Mouse (Mus musculus) liver, embryonic 12.5 days (tissue): ENCODE results near the gene Dbndd1. TPM values are rescaled to one million over a fixed set of nuclear protein-coding genes. Genes with fewer than 3 reads are reported as not detected.

Experiments
- ATAC-seq: fragments of 200-750 bp; cut with Nextera tagmentation; 2 replicates; pipeline ENCODE4 v1.8.0; 2017; ENCODE audit warnings: moderate number of reproducible peaks, mild to moderate bottlenecking, moderate library complexity
- H3K27ac ChIP-seq: fragments of 300-500 bp; sonication (generic); 2 replicates; pipeline ENCODE4 v1.5.1; 2016; ENCODE audit warnings: mild to moderate bottlenecking
- H3K27me3 ChIP-seq: fragments of 300-500 bp; sonication (generic); replicated peaks from 2 replicates; pipeline ENCODE4 v1.6.1; 2016; ENCODE audit warnings: mild to moderate bottlenecking, moderate library complexity
- H3K36me3 ChIP-seq: fragments of 300-500 bp; sonication (generic); 2 replicates; pipeline ENCODE4 v1.6.1; 2016; ENCODE audit warnings: mild to moderate bottlenecking, moderate library complexity
- H3K4me1 ChIP-seq: fragments of 300-500 bp; sonication (generic); 2 replicates; pipeline ENCODE4 v1.6.1; 2016
- H3K4me2 ChIP-seq: fragments of 300-500 bp; sonication (generic); 2 replicates; pipeline ENCODE4 v1.6.1; 2016; ENCODE audit warnings: mild to moderate bottlenecking, moderate library complexity
- H3K4me3 ChIP-seq: fragments of 300-500 bp; sonication (generic); 2 replicates; pipeline ENCODE4 v1.5.1; 2016; ENCODE audit warnings: mild to moderate bottlenecking, moderate library complexity
- H3K9ac ChIP-seq: fragments of 300-500 bp; sonication (generic); 2 replicates; pipeline ENCODE4 v1.6.1; 2016; ENCODE audit warnings: mild to moderate bottlenecking, moderate library complexity
- H3K9me3 ChIP-seq: fragments of 300-500 bp; sonication (generic); replicated peaks from 2 replicates; pipeline ENCODE4 v1.6.1; 2016; ENCODE audit warnings: mild to moderate bottlenecking, moderate library complexity
- WGBS: fragments of 180-500 bp; shearing (Covaris S2); methylation state at CpG from one replicate; pipeline ENCODE4 v1.1.7; 2016; ENCODE audit not compliant: insufficient replicate concordance; 5-methylcytosine and 5-hydroxymethylcytosine counted together
- polyA plus RNA-seq: library from polyadenylated mRNA; unstranded; fragments of >200 nt; fragmentation: Nextera tagmentation; extraction: Ambion mirVana; gene quantifications from 2 replicates; pipeline ENCODE4 v1.2.1, GENCODE M21; 2016

The Dbndd1 gene
- polyA plus RNA-seq, 1 experiment from 2014 or later: 0.56 TPM

DNA sequence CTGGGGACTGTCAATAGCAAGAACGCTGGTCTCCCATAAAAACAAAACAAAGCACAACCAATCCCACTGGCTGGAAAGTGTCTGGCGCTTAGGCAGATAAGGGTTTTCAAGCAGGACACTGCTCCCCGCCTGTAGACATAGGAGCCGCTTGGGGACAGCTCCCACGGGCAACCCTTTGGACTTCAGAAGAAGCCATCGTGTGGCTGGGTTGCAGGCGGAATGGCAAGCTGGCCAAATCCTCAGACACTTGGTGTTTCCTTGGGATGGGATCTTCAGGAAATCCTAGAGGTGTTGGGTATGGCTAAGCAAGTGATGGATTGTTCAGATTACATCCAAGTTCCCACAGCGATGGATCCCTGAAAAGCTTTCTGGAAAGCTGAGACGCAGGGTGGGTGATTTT is 1.1 kb downstream of the Dbndd1 start:
- Histone ChIP-seq H3K27ac (no peak overlapping the region), H3K36me3 (peaks cover 2% of the 10 kb centered on the region; the same call in 1 of the 2 replicates), H3K27me3 (peaks cover 73% of the 10 kb centered on the region), H3K4me3 (peak overlapping the region; percentile 58; the same call in 1 of the 2 replicates), H3K9ac (no peak overlapping the region), H3K9me3 (no peaks in the 10 kb centered on the region), H3K4me2 (peak overlapping the region; percentile 81), H3K4me1 (peaks cover 27% of the 10 kb centered on the region)
- 6% methylated on average over 9 of the region's 9 CpGs for WGBS
- no peak for ATAC-seq

DNA sequence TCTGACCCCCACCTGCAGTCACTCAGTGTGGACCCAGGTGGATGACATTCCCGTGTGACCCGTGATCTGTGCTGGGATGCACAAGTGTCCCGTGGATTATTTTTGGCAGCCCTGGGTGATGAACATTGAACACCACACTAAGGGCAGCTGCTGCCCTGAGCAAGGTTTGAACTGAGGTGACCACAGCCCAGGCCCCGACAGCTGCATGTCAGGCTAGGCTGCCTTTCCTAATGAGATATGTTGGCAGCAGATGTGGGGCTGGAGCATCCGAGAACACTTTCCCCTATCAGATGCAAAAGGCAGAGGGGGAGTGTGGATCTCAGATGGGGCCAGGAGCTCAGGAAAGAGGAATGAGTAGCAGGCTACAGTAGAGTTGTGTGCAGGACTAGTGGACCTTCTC is 4.4 kb downstream of the Dbndd1 start:
- no peaks in the 10 kb centered on the region for H3K9me3 ChIP-seq
- peaks cover 23% of the 10 kb centered on the region for H3K36me3 ChIP-seq
- H3K9ac ChIP-seq: no peak overlapping the region
- H3K4me2 ChIP-seq: no peak overlapping the region
- H3K4me1 ChIP-seq: peaks cover 20% of the 10 kb centered on the region
- WGBS: 62% methylated on average over 5 of the region's 5 CpGs
- no peak for ATAC-seq
- peaks cover 50% of the 10 kb centered on the region for H3K27me3 ChIP-seq
- no peak overlapping the region for H3K27ac ChIP-seq
- no peak overlapping the region for H3K4me3 ChIP-seq

GRCm38 (mm10) chr8:123507153-123507552 is 8.1 kb downstream of the Dbndd1 start:
- 38% methylated on average over 5 of the region's 5 CpGs for WGBS
- H3K4me2 ChIP-seq: no peak overlapping the region
- H3K4me3 ChIP-seq: no peak overlapping the region
- H3K9ac ChIP-seq: no peak overlapping the region
- H3K4me1 ChIP-seq: peaks cover 4% of the 10 kb centered on the region; the same call in 1 of the 2 replicates
- H3K27me3 ChIP-seq: peaks cover 14% of the 10 kb centered on the region
- ATAC-seq: peak; percentile 42; the same call in 1 of the 2 replicates
- H3K36me3 ChIP-seq: peaks cover 60% of the 10 kb centered on the region
- H3K9me3 ChIP-seq: no peaks in the 10 kb centered on the region
- no peak overlapping the region for H3K27ac ChIP-seq

GRCm38 (mm10) chr8:123505695-123506094 is 9.6 kb downstream of the Dbndd1 start:
- Histone ChIP-seq H3K36me3 (peaks cover 74% of the 10 kb centered on the region), H3K4me3 (no peak overlapping the region), H3K4me1 (peaks cover 4% of the 10 kb centered on the region; the same call in 1 of the 2 replicates), H3K9me3 (no peaks in the 10 kb centered on the region), H3K27ac (no peak overlapping the region), H3K27me3 (peaks cover 4% of the 10 kb centered on the region; the same call in 1 of the 2 replicates), H3K9ac (no peak overlapping the region), H3K4me2 (no peak overlapping the region)
- no peak for ATAC-seq
- 83% methylated on average over 9 of the region's 9 CpGs for WGBS

- WGBS: 77% methylated on average over 4 of the region's 4 CpGs
- Histone ChIP-seq H3K36me3 (peaks cover 78% of the 10 kb centered on the region), H3K9me3 (no peaks in the 10 kb centered on the region), H3K9ac (no peak overlapping the region), H3K4me1 (peaks cover 4% of the 10 kb centered on the region; the same call in 1 of the 2 replicates), H3K27ac (no peak overlapping the region), H3K4me3 (no peak overlapping the region), H3K4me2 (no peak overlapping the region), H3K27me3 (no peaks in the 10 kb centered on the region)
- ATAC-seq: no peak
These were observed 10.0 kb downstream of the Dbndd1 start for GRCm38 (mm10) chr8:123505267-123505666.

DNA sequence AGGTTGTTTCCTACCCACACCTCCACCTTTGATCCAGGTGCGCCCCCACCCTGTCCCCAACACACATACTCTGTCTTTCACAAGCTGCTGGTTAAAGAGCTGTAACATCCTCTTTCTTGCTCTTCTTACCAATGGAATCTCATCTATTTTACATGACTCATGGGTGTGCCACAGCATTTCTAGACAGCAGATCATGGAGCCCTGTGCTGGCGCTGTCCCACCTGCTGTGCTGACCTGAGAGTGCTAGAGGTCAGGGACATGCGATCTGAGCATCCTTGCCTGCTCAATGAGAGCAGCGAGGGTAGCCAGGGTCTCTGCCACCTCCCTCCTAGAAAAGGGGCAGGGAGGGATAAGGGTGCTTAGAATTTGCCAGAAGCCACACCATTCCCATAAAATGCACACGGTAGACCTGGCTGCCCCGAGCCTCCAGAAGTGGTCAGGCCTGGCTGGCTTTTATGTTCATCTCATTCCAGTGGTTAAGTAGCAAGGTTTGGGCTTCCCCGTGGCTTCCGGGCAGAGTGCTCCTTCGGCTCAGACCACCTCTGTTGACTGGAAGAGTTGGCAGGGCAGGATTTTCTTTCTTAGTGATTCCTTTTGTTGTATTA is 10.6 kb downstream of the Dbndd1 start:
- Histone ChIP-seq H3K27ac (no peak overlapping the region), H3K27me3 (no peaks in the 10 kb centered on the region), H3K4me3 (no peak overlapping the region), H3K36me3 (peaks cover 84% of the 10 kb centered on the region), H3K4me1 (peaks cover 4% of the 10 kb centered on the region; the same call in 1 of the 2 replicates), H3K9me3 (no peaks in the 10 kb centered on the region), H3K9ac (no peak overlapping the region), H3K4me2 (no peak overlapping the region)
- ATAC-seq: no peak
- WGBS: 86% methylated on average over 9 of the region's 9 CpGs

- peaks cover 88% of the 10 kb centered on the region for H3K36me3 ChIP-seq
- 94% methylated on average over 6 of the region's 6 CpGs for WGBS
- ATAC-seq: no peak
- H3K9ac ChIP-seq: no peak overlapping the region
- H3K4me1 ChIP-seq: peaks cover 4% of the 10 kb centered on the region; the same call in 1 of the 2 replicates
- H3K27ac ChIP-seq: no peak overlapping the region
- H3K27me3 ChIP-seq: no peaks in the 10 kb centered on the region
- no peak overlapping the region for H3K4me2 ChIP-seq
- no peaks in the 10 kb centered on the region for H3K9me3 ChIP-seq
- no peak overlapping the region for H3K4me3 ChIP-seq
These were observed 11.3 kb downstream of the Dbndd1 start for GRCm38 (mm10) chr8:123503801-123504467.

DNA sequence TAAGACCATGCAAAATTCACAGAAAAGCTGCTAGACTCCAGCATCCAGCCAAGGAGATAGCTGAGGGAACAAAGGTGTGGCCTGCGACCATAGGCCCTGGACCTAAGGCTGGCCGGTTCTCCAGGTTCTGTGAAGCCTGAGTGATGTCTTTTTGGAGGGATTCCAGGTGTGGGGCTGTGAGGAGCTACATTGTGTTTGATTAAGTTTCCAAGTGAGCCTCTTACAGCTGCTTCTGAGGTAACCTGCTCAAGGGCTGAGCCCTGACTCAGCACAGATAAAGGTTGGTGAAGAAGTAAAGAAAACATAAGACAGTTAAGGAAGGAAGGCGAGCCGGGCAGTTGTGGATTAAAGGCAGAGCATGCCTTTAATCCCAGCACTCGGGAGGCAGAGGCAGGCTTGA is 13.1 kb downstream of the Dbndd1 start:
- Histone ChIP-seq H3K36me3 (peaks cover 98% of the 10 kb centered on the region), H3K9me3 (no peaks in the 10 kb centered on the region), H3K4me1 (peaks cover 1% of the 10 kb centered on the region; the same call in 1 of the 2 replicates), H3K9ac (no peak overlapping the region), H3K4me2 (no peak overlapping the region), H3K27ac (no peak overlapping the region), H3K4me3 (no peak overlapping the region), H3K27me3 (no peaks in the 10 kb centered on the region)
- WGBS: 81% methylated on average over 5 of the region's 5 CpGs
- no peak for ATAC-seq

DNA sequence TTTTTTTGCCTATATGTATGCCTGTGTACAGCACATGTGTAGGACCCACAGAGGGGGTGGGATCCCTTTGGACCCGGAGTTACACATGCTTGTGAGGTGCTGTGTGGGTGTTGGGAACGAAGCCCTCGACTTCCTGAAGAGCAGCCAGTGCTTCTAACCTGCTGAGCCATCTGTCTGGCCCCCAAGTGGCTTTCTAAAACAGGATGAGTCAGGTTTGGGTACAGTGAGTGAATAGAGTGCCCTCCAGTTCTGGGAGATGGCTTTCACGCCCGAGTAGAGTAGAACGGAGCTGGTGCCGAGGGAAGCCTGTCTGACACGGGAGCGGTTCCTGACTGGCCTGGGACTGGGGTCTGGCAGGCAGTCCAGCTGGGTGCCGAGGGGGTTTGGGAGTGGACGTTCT is 15.7 kb downstream of the Dbndd1 start:
- H3K27ac ChIP-seq: no peak overlapping the region
- H3K9me3 ChIP-seq: no peaks in the 10 kb centered on the region
- no peak overlapping the region for H3K4me2 ChIP-seq
- H3K9ac ChIP-seq: no peak overlapping the region
- no peak for ATAC-seq
- no peaks in the 10 kb centered on the region for H3K4me1 ChIP-seq
- no peak overlapping the region for H3K4me3 ChIP-seq
- no peaks in the 10 kb centered on the region for H3K27me3 ChIP-seq
- H3K36me3 ChIP-seq: peaks cover 100% of the 10 kb centered on the region
- 84% methylated on average over 11 of the region's 11 CpGs for WGBS

- no peaks in the 10 kb centered on the region for H3K27me3 ChIP-seq
- H3K9ac ChIP-seq: no peak overlapping the region
- no peak overlapping the region for H3K4me3 ChIP-seq
- ATAC-seq: no peak
- H3K4me1 ChIP-seq: no peaks in the 10 kb centered on the region
- peaks cover 100% of the 10 kb centered on the region for H3K36me3 ChIP-seq
- H3K4me2 ChIP-seq: no peak overlapping the region
- 69% methylated on average over 11 of the region's 11 CpGs for WGBS
- H3K27ac ChIP-seq: no peak overlapping the region
- H3K9me3 ChIP-seq: no peaks in the 10 kb centered on the region
These were observed 16.3 kb downstream of the Dbndd1 start for GRCm38 (mm10) chr8:123498963-123499362.

DNA sequence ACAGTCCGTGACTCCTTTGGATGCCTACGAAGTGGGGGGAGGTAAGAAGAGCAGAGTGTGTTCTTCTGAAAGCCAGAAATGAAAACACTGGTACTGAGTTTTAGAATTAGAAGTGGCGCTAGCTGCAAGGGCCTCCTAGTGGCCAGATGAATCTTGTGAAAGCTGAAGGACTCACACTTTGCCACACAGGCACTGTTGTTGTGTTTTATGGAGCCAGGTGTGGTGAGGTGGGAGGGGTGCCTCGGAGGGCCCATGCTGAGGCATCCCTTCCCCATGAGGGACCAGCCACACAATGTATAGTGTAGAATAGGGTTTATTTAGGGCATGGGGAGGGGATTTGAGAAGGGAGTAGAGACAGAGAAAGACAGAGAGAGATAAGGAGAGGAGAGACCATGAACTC is 17.6 kb downstream of the Dbndd1 start:
- Histone ChIP-seq H3K9me3 (no peaks in the 10 kb centered on the region), H3K4me2 (no peak overlapping the region), H3K9ac (no peak overlapping the region), H3K36me3 (peaks cover 100% of the 10 kb centered on the region), H3K4me1 (no peaks in the 10 kb centered on the region), H3K4me3 (no peak overlapping the region), H3K27ac (no peak overlapping the region), H3K27me3 (no peaks in the 10 kb centered on the region)
- ATAC-seq: no peak
- WGBS: 73% methylated on average over 4 of the region's 4 CpGs

DNA sequence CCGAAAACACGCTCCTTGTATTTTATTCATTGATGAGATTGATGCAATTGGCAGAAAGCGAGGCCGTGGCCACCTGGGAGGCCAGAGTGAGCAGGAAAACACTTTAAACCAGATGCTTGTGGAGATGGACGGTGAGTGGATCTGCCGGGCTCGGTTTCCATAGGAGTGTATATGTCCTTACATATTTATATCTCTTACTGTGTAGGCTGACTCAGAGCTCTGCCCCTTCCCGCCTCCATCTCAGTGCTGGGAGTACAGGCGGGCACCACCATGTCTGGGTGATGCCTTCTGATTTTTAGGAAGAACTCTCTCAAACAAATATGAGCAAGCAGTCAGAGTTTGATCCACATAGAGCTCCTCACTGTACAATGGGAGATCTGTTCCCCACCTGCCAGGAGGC is 22.4 kb downstream of the Dbndd1 start:
- H3K36me3 ChIP-seq: peaks cover 98% of the 10 kb centered on the region
- no peaks in the 10 kb centered on the region for H3K9me3 ChIP-seq
- 87% methylated on average over 9 of the region's 9 CpGs for WGBS
- no peak overlapping the region for H3K4me3 ChIP-seq
- no peaks in the 10 kb centered on the region for H3K27me3 ChIP-seq
- ATAC-seq: no peak
- no peak overlapping the region for H3K4me2 ChIP-seq
- no peak overlapping the region for H3K9ac ChIP-seq
- H3K4me1 ChIP-seq: no peaks in the 10 kb centered on the region
- H3K27ac ChIP-seq: no peak overlapping the region
